Comparison of ENCODE assay signal across 8 mouse cellular contexts in genomic region chr8:70418954-70419353, GRCm38 (mm10). TPM values are rescaled to one million over a fixed set of nuclear protein-coding genes. Genes with fewer than 3 reads are reported as not detected.
DNase-seq lines count a peak whose midpoint lies in the region; ATAC-seq lines count a peak whose summit lies in the region.

No protein-coding gene starts in this region.

- DNase-seq in gastrocnemius, postnatal 14 days, result peak; percentile 37
- DNase-seq in gastrocnemius, adult 8-10 months (ENCODE audit: low spot score in 2 of 2), result no peak
- DNase-seq in brain, adult 2 months (ENCODE audit: low read depth, low spot score), result peak; percentile 82
- peak; percentile 27 for DNase-seq in frontal cortex, postnatal 25 days (ENCODE audit: low spot score in 2 of 2)
- peak; percentile 84 for DNase-seq in layer of hippocampus, adult 9-11 months
- peak; percentile 42 for DNase-seq in right cerebral cortex, postnatal 4 days
- no peak for DNase-seq in T-cell, adult 2 months (ENCODE audit: low spot score)

- intact Hi-C loops in gastrocnemius, postnatal 14 days (cut with DNase I; ENCODE audit: low total_unique reads), result no loop called here

- ATAC-seq in megakaryocyte-erythroid progenitor cell, adult 5-6 weeks (replicated peaks; ENCODE audit: low FRiP score, low TSS enrichment, poor library complexity, severe bottlenecking), result no peak

RNA-seq across cellular contexts. Expression of gene Crtc1, which starts 20.4 kb away (rescaled TPM):
- 1 to 10 TPM; 6.4 to 7.4 TPM for total RNA-seq in gastrocnemius, postnatal 14 days (2021)
- total RNA-seq in gastrocnemius, adult 8-10 months (2022), result 10 to 100 TPM in 1 of 4 experiments, 1 to 10 TPM in 3; 7.1 to 15.3 (median 7.6) TPM
- total RNA-seq in megakaryocyte-erythroid progenitor cell, adult 5-6 weeks (2014; fragmentation: Nextera tagmentation), result 15.6 and 21.7 TPM in 2 replicates
- 1.1 and 1.3 TPM in 2 replicates for total RNA-seq in megakaryocyte-erythroid progenitor cell, adult 5-6 weeks (2017)

RNA-seq across cellular contexts. Expression of gene Comp, which starts 45.6 kb away (rescaled TPM):
- total RNA-seq in gastrocnemius, postnatal 14 days (2021), result 10 to 100 TPM; 18.6 to 19.6 TPM
- total RNA-seq in gastrocnemius, adult 8-10 months (2022), result 10 to 100 TPM in 2 of 4 experiments, 1 to 10 TPM in 2; 2.7 to 16.7 (median 8.4) TPM
- 0.15 and 1.2 TPM in 2 replicates for total RNA-seq in megakaryocyte-erythroid progenitor cell, adult 5-6 weeks (2014; fragmentation: Nextera tagmentation)
- total RNA-seq in megakaryocyte-erythroid progenitor cell, adult 5-6 weeks (2017), result 2.3 TPM in 1 of 2 replicates, not detected in the other

RNA-seq across cellular contexts. Expression of gene Klhl26, which starts 57.8 kb away (rescaled TPM):
- total RNA-seq in gastrocnemius, postnatal 14 days (2021), result 1 to 10 TPM; 5.4 TPM
- total RNA-seq in gastrocnemius, adult 8-10 months (2022), result 1 to 10 TPM; 6.6 to 9.7 (median 7.5) TPM
- total RNA-seq in megakaryocyte-erythroid progenitor cell, adult 5-6 weeks (2014; fragmentation: Nextera tagmentation), result 8.4 and 9.5 TPM in 2 replicates
- total RNA-seq in megakaryocyte-erythroid progenitor cell, adult 5-6 weeks (2017), result 6.0 and 8.2 TPM in 2 replicates

Comparison
In these comparisons a context has a peak if more than half of its experiments do, and no peak if none do; other contexts are left out.
1. DNase-seq: peak in gastrocnemius, postnatal 14 days (single experiment), brain, adult 2 months (single experiment), frontal cortex, postnatal 25 days (2 of 2), layer of hippocampus, adult 9-11 months (single experiment) and right cerebral cortex, postnatal 4 days (single experiment); none in gastrocnemius, adult 8-10 months (0 of 2) and T-cell, adult 2 months (single experiment).